In genomic region chr13:78163087-78163958, GRCm38 (mm10) we compare ENCODE assay signal across 8 mouse cellular contexts. TPM values are rescaled to one million over a fixed set of nuclear protein-coding genes. Genes with fewer than 3 reads are reported as not detected.
DNase-seq lines count a peak whose midpoint lies in the region; ATAC-seq and TF ChIP-seq lines count a peak whose summit lies in the region.

No protein-coding gene starts in this region.

- peak; percentile 55 for TF ChIP-seq CTCF in hindbrain, postnatal 0 days (IDR thresholded peaks at IDR 0.05; ENCODE audit: low read depth)
- peak; percentile 58 for TF ChIP-seq CTCF in left cerebral cortex, adult 2 months (IDR thresholded peaks at IDR 0.05)

- peak overlapping the region; percentile 89 for H3K27ac ChIP-seq in hindbrain, postnatal 0 days
- peak overlapping the region; percentile 93 for H3K27ac ChIP-seq in left cerebral cortex, adult 2 months

- H3K4me3 ChIP-seq in hindbrain, postnatal 0 days (ENCODE audit: low read length) = peak overlapping the region; percentile 74
- peak overlapping the region; percentile 79 for H3K4me3 ChIP-seq in left cerebral cortex, adult 2 months

- H3K27me3 ChIP-seq in hindbrain, postnatal 0 days (ENCODE audit: insufficient read depth, low read length) = no peaks in the 10 kb centered on the region

- no peaks in the 10 kb centered on the region for H3K4me1 ChIP-seq in hindbrain, postnatal 0 days (ENCODE audit: insufficient read depth, low read length)

- no peaks in the 10 kb centered on the region for H3K9me3 ChIP-seq in hindbrain, postnatal 0 days (ENCODE audit: low read length)

- H3K4me2 ChIP-seq in hindbrain, postnatal 0 days (ENCODE audit: low read depth, low read length) = peak overlapping the region; percentile 75

- intact Hi-C loops in left cerebral cortex, adult 2 months (cut with DNase I) = loop anchor here (1.0 to 5.0 kb wide), 2 partner anchors 8 to 181 kb away; no protein-coding TSS in a partner anchor

- ATAC-seq in hindbrain, postnatal 0 days = peak; percentile 92

- no peaks in the 10 kb centered on the region for H3K36me3 ChIP-seq in hindbrain, postnatal 0 days (ENCODE audit: insufficient read depth, low read length)

- peak; percentile 57 for DNase-seq in ovary, adult 18-20 months (ENCODE audit: low spot score)
- DNase-seq in ovary, postnatal 10 days (ENCODE audit: low spot score) = no peak
- peak; percentile 42 to 62 for DNase-seq in cerebellum, postnatal 4 days (ENCODE audit: low spot score in 2 of 2)
- peak; percentile 57 to 76 for DNase-seq in gastrocnemius, adult 8-10 months (ENCODE audit: low spot score in 2 of 2)
- DNase-seq in hindbrain, postnatal 0 days (ENCODE audit: low spot score) = peak; percentile 87
- DNase-seq in left cerebral cortex, adult 2 months (ENCODE audit: extremely low spot score in 1 of 2, low spot score in 2 of 2) = peak; percentile 78 to 82
- DNase-seq in lung, postnatal 4 days = peak; percentile 57 to 71
- peak; percentile 88 to 90 for DNase-seq in right cerebral cortex, postnatal 10 days (ENCODE audit: low spot score in 2 of 2)

- H3K9ac ChIP-seq in hindbrain, postnatal 0 days (replicated peaks; ENCODE audit: low read length) = peak overlapping the region; percentile 66

- under 1% methylated on average over 84 of the region's 86 CpGs for WGBS in hindbrain, postnatal 0 days

RNA-seq across cellular contexts. Expression of gene Nr2f1, which starts 36.2 kb away (rescaled TPM):
- total RNA-seq in gastrocnemius, adult 8-10 months (2022) = under 1 TPM; 0.15 to 0.36 (median 0.32) TPM
- 220 and 254 TPM in 2 replicates for total RNA-seq in hindbrain, postnatal 0 days (2014; rRNA removed)
- polyA plus RNA-seq in hindbrain, postnatal 0 days (2015; fragmentation: Nextera tagmentation; extraction: Ambion mirVana) = 49.8 and 51.2 TPM in 2 replicates
- total RNA-seq in left cerebral cortex, adult 2 months (2021) = 100 to 1,000 TPM; 118 to 125 TPM

Comparison
In these comparisons a context has a peak if more than half of its experiments do, and no peak if none do; other contexts are left out.
1. RNA of gene Nr2f1, which starts 36.2 kb away (total RNA-seq): 220 to 254 TPM in hindbrain, postnatal 0 days and 118 to 125 TPM in left cerebral cortex, adult 2 months; 0.15 to 0.36 TPM in gastrocnemius, adult 8-10 months; every median in the first group is over 10 times any median in the second.